Mouse (Mus musculus): ENCODE data around the gene Mtif2. TPM values are rescaled to one million over a fixed set of nuclear protein-coding genes. Genes with fewer than 3 reads are reported as not detected.

Mtif2 gene
- total RNA-seq, 4 experiments from 2014 or later: 37.4 to 44.0 (median 39.4) TPM

DNA sequence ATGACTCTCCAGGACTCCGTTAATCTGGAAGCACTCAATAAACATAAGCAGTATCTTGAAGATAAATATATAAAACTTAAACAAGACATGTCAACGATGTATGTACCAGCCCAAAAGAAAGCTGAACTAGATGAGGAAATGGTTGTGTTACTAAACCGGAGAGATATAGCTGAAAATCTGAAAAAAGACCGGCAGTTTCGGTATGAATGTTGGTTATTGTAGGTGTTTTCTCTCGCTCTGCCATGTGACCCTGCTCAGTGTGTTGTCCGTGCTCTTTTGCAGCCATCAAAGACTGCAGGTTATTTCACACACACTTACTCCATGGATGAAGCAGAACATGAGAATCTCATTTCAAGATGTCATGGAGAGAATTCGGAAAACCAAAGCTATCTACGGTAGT lies 34.2 kb downstream of the Mtif2 start:
- no peak for DNase-seq

DNA sequence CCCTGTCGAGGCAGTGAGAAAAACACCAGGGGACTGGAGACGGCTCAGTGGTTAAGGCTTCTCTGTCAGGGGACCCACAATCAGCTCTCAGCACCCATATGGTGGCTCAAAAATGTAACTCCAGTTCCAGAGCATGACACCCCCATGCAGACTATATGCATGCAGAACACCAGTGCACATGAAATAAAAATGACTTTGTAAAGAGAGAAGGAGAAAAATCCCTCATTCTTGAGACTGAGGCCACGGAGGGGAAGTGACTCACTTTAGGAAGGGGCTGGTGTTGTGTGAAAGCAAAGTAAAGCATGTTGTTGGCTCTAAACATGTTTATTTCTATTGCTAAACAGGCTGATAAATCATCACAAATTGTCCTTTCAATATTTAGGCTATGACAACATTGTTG lies 34.8 kb downstream of the Mtif2 start:
- no peak for DNase-seq

DNA sequence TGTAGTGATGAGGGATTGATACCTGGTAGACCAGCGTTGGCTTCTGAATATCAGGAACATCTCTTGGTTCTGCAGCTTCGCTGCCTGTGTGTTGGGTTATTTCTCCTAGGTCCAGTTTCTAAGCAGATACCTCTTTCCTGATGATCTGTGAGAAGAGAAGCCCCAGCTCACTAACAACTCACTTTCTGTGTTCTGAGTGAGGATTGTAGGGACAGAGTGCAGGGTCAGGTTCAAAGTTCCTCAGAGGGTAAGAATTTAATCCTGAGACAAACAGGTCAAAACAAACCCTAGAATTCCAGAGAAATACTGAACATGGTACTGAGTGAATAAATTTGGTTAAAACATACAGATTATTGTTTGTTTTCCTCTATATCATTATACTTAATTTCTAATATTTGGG lies 37.2 kb downstream of the Mtif2 start:
- no peak for DNase-seq

DNA sequence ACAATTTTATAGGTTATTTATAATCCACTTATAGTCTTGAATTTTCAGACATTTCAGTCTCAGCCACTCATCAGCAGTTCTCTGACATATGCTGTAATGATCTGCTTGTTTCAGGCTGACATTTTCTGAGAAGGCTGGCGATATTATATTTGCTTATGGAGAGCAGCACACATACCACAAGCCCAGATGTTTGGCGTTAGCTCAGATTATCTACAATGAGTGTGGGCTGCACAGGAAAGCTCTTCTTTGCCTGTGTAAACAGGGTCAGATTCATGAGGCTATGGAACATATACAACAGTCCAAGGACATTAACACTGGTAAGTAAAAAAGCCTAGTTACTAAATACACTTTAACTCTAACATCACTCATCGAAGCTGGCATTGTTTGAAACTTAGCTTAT lies 45.3 kb downstream of the Mtif2 start:
- DNase-seq: no peak

DNA sequence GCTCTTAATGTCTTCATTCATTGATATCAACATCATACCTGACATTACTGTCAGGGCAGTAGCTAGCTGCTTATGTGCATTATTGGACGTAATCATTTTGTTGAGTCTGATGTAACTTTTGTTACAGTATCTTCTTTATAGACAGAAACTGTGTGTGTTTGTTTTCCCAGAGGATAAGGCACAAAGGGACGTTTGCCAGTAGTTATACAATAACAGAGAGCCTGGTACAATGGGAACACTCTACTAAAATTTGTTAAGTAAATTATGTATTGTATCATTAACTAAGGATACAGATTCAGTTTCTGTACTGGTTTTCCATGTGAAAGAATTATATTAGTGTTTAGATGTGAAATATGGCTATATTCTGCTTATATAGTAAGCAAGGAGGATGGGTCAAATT lies 46.4 kb downstream of the Mtif2 start:
- no peak for DNase-seq

DNA sequence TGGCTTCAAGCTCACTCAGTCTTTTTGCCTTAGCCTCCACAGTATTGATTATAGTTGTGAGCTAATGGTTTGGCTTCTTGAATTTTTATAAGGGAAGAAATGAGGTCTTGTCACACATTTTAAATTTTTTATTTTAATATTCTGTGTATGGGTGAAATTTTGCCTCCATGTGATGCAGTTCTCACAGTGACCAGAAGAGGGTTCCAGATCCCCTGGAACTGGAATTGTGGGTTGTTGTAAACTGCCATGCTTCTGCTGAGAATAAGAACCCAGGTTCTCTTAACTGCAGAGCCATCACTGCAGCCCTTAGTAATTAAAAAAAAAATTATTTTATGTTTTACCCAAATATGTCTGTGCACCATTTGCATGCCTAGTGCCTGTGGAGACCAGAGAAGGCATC lies 53.4 kb downstream of the Mtif2 start:
- no peak for DNase-seq

Other genes starting within 250 kb of the Mtif2 start
- gene Ccdc88a, start 152.8 kb upstream of the Mtif2 start, total RNA-seq (2022): 10 to 100 TPM; 10.8 to 17.4 (median 13.8) TPM
- 10 to 100 TPM; 25.6 to 32.1 (median 29.9) TPM for gene Prorsd1, start 11.4 kb upstream of the Mtif2 start, total RNA-seq (2022)
- under 1 TPM; 0.18 to 0.51 (median 0.21) TPM for gene Clhc1, start 21.5 kb downstream of the Mtif2 start, total RNA-seq (2022)
- 100 to 1,000 TPM; 772 to 918 (median 868) TPM for gene Rps27a, start 21.7 kb downstream of the Mtif2 start, total RNA-seq (2022)
- gene Rtn4, start 166.5 kb downstream of the Mtif2 start, total RNA-seq (2022): 100 to 1,000 TPM; 226 to 575 (median 412) TPM

Data from adrenal gland, adult 8-10 months (tissue).